Mouse (Mus musculus) ovary, adult 18-20 months (tissue): ENCODE data around the gene Olfr1297.

Source experiments
- DNase-seq: peaks from one replicate; pipeline ENCODE4 v3.0.0; 2022; ENCODE audit warnings: low spot score, mixed read lengths

The Olfr1297 gene

DNA sequence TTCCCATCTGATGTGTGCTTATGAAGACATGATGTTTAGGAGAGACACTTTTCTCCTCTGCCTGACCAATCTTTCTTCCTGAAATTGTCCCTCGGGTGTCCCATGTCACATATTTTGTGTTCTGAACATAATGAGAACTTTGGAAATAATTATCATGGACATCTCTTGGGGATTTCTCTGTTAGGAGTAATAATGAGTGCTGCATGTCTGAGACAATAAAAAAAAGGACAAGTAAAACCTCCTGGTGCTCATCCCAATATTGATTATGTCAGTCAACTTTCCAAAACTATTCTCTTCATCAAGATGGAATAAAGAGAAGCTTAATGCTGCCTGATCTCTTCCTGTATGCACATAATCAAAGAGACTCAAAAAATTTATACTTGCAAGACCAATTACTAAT is at the start of gene Olfr1297:
Olfr1297 (minus strand) TSS at position 101 of the 400 bp plus-strand sequence.
- no peak for DNase-seq

DNA sequence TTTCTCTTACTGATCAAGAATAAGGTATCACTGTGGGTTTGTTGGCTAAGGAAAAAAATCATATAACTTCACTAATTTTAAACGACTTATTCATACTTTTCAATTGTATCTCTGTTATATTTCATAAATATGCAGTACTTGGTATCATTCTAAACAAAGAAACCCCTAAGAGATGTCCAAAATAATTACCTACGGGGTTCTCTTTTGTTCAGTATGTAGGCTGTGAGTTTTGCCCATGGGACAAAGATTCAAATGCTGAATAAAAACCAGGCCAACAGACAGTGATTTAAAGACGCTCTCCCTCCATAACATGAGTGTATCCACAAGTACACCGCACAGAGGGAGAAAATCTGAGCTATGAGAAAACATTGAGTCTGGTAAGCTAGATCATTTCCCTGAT is 34.8 kb upstream of the Olfr1297 start, which contains the start of gene Olfr1299:
Olfr1299 (plus strand) TSS at position 301 of the 400 bp plus-strand sequence.
- no peak for DNase-seq

DNA sequence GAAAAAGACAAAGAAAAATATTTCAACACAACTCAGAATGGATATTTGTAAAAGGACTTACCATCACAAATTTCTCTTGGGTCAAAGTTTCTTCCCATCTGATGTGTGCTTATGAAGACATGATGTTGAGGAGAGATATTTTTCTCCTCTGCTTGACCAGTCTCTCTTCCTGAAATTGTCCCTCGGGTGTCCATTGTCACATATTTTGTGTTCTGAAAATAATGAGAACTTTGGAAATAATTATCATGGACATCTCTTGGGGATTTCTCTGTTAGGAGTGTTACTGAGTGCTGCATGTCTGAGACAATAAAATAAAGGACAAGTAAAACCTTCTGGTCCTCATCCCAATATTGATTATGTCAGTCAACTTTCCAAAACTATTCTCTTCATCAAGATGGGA is 22.8 kb upstream of the Olfr1297 start, which contains the start of gene Olfr1298:
Olfr1298 (minus strand) TSS at position 101 of the 400 bp plus-strand sequence.
- DNase-seq = no peak

DNA sequence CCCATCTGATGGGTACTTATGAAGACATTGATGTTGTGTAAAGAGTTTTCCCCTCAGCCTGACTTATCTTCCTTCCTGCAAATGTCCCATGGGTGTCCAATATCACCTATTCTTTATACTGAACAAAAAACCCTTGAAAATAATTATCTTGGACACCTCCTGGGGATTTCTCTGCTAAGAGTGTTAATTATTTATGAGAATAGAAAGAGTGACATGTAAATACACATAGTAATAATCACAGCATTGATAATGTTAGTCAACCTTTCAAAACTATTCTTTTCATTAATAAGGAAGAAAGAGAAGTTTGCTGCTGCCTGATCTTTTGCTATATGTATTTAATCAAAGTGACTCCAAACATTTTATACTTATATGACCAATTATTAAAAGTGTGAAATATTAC is 56.7 kb downstream of the Olfr1297 start, which contains the start of gene Olfr1295:
Olfr1295 (minus strand) TSS at position 101 of the 400 bp plus-strand sequence.
- no peak for DNase-seq
